Mouse (Mus musculus): ENCODE results near the gene Galk1. TPM values are rescaled to one million over a fixed set of nuclear protein-coding genes. Genes with fewer than 3 reads are reported as not detected.

Galk1 gene
- polyA plus RNA-seq, 1 experiment from 2014 or later = 45.0 TPM

GRCm38 (mm10) chr11:115975544-115975943 lies 37.0 kb downstream of the Galk1 start:
- peaks cover 7% of the 10 kb centered on the region for H3K4me1 ChIP-seq (ENCODE audit: control insufficient read depth, insufficient read depth, low read length)
- no peaks in the 10 kb centered on the region for H3K9me3 ChIP-seq (ENCODE audit: control insufficient read depth, low read length)
- 30% methylated on average over 12 of the region's 12 CpGs for WGBS
- ATAC-seq (ENCODE audit: low read depth) = no peak
- no peak overlapping the region for H3K4me3 ChIP-seq (ENCODE audit: low read depth, low read length)
- no peaks in the 10 kb centered on the region for H3K36me3 ChIP-seq (ENCODE audit: control insufficient read depth, insufficient read depth, low read length)
- peaks cover 18% of the 10 kb centered on the region for H3K27me3 ChIP-seq (ENCODE audit: control insufficient read depth, insufficient read depth, low read length)
- no peak overlapping the region for H3K27ac ChIP-seq (ENCODE audit: low read depth, low read length)
- peak overlapping the region; percentile 54; the same call in 1 of the 2 replicates for H3K4me2 ChIP-seq (ENCODE audit: low read depth, low read length)
- H3K9ac ChIP-seq (replicated peaks; ENCODE audit: low read depth, low read length) = no peak overlapping the region

DNA sequence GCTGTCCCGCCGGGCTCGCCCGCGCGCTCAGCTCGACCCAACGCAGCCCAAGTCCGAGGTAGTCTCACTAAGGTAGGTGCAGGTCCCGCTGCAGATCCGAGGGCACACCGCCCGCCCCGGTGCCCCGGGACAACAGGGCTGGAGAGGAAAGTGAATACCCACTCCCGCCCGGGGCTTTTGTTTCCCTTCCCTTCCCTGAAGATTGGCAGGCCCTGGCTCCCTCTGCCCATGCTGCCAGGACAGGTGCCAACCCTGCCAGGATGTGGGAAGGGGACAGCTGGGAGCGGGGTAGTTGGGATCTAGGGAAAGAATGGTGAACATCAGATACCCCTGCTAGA lies 37.5 kb downstream of the Galk1 start:
- Histone ChIP-seq H3K4me3 (ENCODE audit: low read depth, low read length) (peak overlapping the region; percentile 32), H3K9ac (replicated peaks; ENCODE audit: low read depth, low read length) (peak overlapping the region; percentile 44), H3K36me3 (ENCODE audit: control insufficient read depth, insufficient read depth, low read length) (no peaks in the 10 kb centered on the region), H3K27ac (ENCODE audit: low read depth, low read length) (no peak overlapping the region), H3K4me2 (ENCODE audit: low read depth, low read length) (peak overlapping the region; percentile 54), H3K9me3 (ENCODE audit: control insufficient read depth, low read length) (no peaks in the 10 kb centered on the region), H3K4me1 (ENCODE audit: control insufficient read depth, insufficient read depth, low read length) (peaks cover 7% of the 10 kb centered on the region), H3K27me3 (ENCODE audit: control insufficient read depth, insufficient read depth, low read length) (peaks cover 18% of the 10 kb centered on the region)
- 4% methylated on average over 18 of the region's 18 CpGs for WGBS
- no peak for ATAC-seq (ENCODE audit: low read depth)

DNA sequence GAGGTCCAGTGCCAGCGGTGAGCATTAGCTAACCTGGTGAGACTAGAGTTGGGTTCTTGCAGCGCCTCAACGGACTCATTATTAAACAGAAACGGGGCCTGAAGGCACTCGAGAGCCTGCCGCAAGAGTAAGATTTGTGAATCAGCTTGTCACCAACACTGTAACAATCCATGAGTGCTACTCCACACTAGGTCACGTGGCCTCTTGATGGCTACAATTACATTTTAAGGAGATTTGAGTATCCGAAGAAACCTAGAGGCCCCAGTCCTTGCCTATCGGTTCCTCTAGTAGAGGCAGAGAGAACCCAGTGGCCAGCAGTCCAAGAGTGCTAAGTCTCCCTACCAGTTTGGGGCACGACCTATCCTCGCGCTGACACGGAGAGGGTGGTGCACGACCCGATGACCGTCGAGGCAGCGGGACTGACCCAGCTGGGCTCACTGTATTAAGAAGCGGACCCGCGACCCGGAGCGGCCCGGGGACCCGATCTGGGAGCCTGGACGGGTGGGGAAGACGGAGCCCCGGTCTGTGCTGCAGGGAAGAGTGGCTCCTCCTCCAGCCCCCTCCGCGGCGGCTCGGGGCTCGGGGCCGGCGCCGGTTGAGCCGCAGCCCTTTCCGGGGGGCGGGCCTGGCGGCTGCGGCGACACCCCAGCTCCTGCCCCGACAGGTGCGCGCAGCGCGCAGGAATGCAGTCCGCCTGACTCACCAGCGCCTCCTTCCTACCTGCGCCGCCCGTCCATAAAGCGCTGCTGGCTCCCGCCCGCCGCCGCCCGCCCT lies 38.0 kb downstream of the Galk1 start, which contains the start of gene Itgb4:
TSS of gene Itgb4 (plus strand) at position 401 of the 774 bp plus-strand sequence.
- peaks cover 18% of the 10 kb centered on the region for H3K27me3 ChIP-seq (ENCODE audit: control insufficient read depth, insufficient read depth, low read length)
- H3K27ac ChIP-seq (ENCODE audit: low read depth, low read length) = no peak within 1 kb of the TSS
- 14% methylated on average over 33 of the region's 58 CpGs for WGBS
- H3K4me2 ChIP-seq (ENCODE audit: low read depth, low read length) = peak within 1 kb of the TSS; percentile 54
- no peaks in the 10 kb centered on the region for H3K9me3 ChIP-seq (ENCODE audit: control insufficient read depth, low read length)
- H3K4me1 ChIP-seq (ENCODE audit: control insufficient read depth, insufficient read depth, low read length) = peaks cover 7% of the 10 kb centered on the region
- H3K36me3 ChIP-seq (ENCODE audit: control insufficient read depth, insufficient read depth, low read length) = no peaks in the 10 kb centered on the region
- no peak for ATAC-seq (ENCODE audit: low read depth)
- peak within 1 kb of the TSS; percentile 32 for H3K4me3 ChIP-seq (ENCODE audit: low read depth, low read length)
- peak within 1 kb of the TSS; percentile 44 for H3K9ac ChIP-seq (replicated peaks; ENCODE audit: low read depth, low read length)

DNA sequence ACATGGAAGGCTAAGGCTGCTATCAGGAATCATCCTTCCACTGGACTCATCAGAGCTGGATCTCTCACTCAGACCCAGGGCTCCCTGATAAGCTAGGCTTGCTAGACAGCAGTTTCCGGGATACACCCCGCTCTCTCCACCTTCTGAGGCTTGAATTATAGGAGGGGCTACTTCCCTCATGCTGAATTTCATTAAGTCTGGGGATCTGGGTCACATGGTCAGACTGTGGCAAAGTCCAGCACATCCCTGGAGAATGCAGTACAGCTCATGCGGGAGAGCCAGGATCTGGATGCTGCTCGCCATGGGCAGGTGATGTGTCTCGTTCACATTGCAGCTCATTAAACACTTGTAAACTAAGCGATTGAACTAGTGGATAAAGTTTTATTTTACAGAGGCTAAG lies 41.5 kb downstream of the Galk1 start:
- H3K9ac ChIP-seq (replicated peaks; ENCODE audit: low read depth, low read length) = no peak overlapping the region
- H3K27me3 ChIP-seq (ENCODE audit: control insufficient read depth, insufficient read depth, low read length) = peaks cover 17% of the 10 kb centered on the region
- no peak overlapping the region for H3K27ac ChIP-seq (ENCODE audit: low read depth, low read length)
- no peaks in the 10 kb centered on the region for H3K9me3 ChIP-seq (ENCODE audit: control insufficient read depth, low read length)
- peaks cover 7% of the 10 kb centered on the region for H3K4me1 ChIP-seq (ENCODE audit: control insufficient read depth, insufficient read depth, low read length)
- no peak overlapping the region for H3K4me2 ChIP-seq (ENCODE audit: low read depth, low read length)
- no peak for ATAC-seq (ENCODE audit: low read depth)
- 70% methylated on average over 6 of the region's 6 CpGs for WGBS
- H3K4me3 ChIP-seq (ENCODE audit: low read depth, low read length) = no peak overlapping the region
- peaks cover 5% of the 10 kb centered on the region for H3K36me3 ChIP-seq (ENCODE audit: control insufficient read depth, insufficient read depth, low read length)

DNA sequence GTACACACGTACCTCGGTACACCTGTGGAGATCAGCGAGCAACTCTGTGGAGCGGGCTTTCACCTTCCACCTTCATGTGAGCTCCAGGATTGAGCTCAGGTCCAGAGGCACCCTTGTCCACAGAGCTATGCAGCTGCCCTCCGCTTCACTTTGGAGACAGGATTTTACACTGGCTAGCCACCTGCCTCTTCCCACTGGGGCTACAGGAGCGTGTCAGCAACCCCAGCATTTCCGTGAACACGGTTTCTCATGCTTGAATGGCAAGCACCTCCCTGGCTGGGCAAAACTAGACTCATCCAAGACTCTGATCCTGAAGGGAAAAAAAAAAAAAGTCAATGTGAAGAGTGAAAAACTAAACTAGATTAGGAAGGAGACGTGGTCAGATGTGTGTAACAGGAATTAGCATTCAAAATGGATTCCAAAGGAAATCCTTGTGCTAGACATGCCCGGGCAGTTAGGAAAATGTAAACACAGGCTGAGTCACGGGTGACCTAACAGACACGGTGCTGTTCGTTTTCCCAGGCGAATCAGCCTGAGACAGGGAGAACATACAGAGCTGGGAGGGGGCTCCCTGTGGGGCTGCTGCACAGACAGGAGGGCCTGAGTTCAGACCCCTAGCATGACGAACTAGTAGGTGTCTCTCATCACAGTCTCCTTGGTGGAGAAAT lies 42.4 kb downstream of the Galk1 start:
- Histone ChIP-seq H3K4me1 (ENCODE audit: control insufficient read depth, insufficient read depth, low read length) (peaks cover 7% of the 10 kb centered on the region), H3K4me2 (ENCODE audit: low read depth, low read length) (no peak overlapping the region), H3K9me3 (ENCODE audit: control insufficient read depth, low read length) (no peaks in the 10 kb centered on the region), H3K4me3 (ENCODE audit: low read depth, low read length) (no peak overlapping the region), H3K27me3 (ENCODE audit: control insufficient read depth, insufficient read depth, low read length) (peaks cover 14% of the 10 kb centered on the region), H3K36me3 (ENCODE audit: control insufficient read depth, insufficient read depth, low read length) (peaks cover 14% of the 10 kb centered on the region), H3K27ac (ENCODE audit: low read depth, low read length) (no peak overlapping the region), H3K9ac (replicated peaks; ENCODE audit: low read depth, low read length) (no peak overlapping the region)
- ATAC-seq (ENCODE audit: low read depth) = no peak
- 68% methylated on average over 15 of the region's 15 CpGs for WGBS

DNA sequence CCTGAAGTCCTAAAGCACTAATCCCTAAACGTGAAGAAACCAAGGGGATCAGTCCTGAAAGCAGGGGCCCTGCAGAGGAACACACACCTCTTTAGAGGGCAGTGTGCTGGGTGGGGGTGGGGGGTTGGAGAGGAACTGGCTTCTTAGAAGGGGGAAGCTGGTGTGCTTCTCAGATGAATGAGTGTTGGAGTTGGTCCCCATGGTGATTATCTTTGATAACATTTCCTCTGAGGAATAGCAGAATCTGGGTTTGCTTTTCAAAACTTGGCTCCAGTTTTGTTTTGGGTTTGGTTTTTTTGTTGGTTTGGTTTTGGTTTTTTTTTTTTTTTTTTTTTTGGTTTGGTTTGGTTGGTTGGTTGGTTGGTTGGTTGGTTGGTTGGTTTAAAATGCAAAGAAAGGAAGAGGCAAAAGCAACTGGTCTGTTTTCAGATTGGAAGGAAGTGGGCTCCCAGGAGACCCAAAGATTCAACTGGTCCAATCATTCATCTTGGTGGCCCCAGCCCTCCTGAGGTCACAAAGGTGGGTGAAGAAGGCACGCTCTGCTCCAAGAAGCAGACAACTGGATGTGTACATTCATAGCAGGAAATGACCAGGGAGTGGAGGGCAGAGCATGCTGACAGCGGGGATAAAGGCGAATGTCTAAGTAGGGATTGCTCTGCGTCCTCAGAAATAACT lies 43.7 kb downstream of the Galk1 start:
- no peak overlapping the region for H3K27ac ChIP-seq (ENCODE audit: low read depth, low read length)

GRCm38 (mm10) chr11:115964977-115965604 lies 47.4 kb downstream of the Galk1 start:
- no peaks in the 10 kb centered on the region for H3K27me3 ChIP-seq (ENCODE audit: control insufficient read depth, insufficient read depth, low read length)
- H3K4me2 ChIP-seq (ENCODE audit: low read depth, low read length) = no peak overlapping the region
- H3K9ac ChIP-seq (replicated peaks; ENCODE audit: low read depth, low read length) = no peak overlapping the region
- H3K27ac ChIP-seq (ENCODE audit: low read depth, low read length) = no peak overlapping the region
- 89% methylated on average over 10 of the region's 10 CpGs for WGBS
- H3K4me1 ChIP-seq (ENCODE audit: control insufficient read depth, insufficient read depth, low read length) = no peaks in the 10 kb centered on the region
- peaks cover 62% of the 10 kb centered on the region for H3K36me3 ChIP-seq (ENCODE audit: control insufficient read depth, insufficient read depth, low read length)
- H3K9me3 ChIP-seq (ENCODE audit: control insufficient read depth, low read length) = no peaks in the 10 kb centered on the region
- no peak for ATAC-seq (ENCODE audit: low read depth)
- no peak overlapping the region for H3K4me3 ChIP-seq (ENCODE audit: low read depth, low read length)

More for the DNA sequence above, 43.7 kb downstream of the Galk1 start:
- 64% methylated on average over 5 of the region's 5 CpGs for WGBS
- H3K4me1 ChIP-seq (ENCODE audit: control insufficient read depth, insufficient read depth, low read length) = no peaks in the 10 kb centered on the region
- peaks cover 27% of the 10 kb centered on the region for H3K36me3 ChIP-seq (ENCODE audit: control insufficient read depth, insufficient read depth, low read length)
- no peak overlapping the region for H3K4me3 ChIP-seq (ENCODE audit: low read depth, low read length)
- no peaks in the 10 kb centered on the region for H3K9me3 ChIP-seq (ENCODE audit: control insufficient read depth, low read length)
- no peak overlapping the region for H3K9ac ChIP-seq (replicated peaks; ENCODE audit: low read depth, low read length)
- no peak overlapping the region for H3K4me2 ChIP-seq (ENCODE audit: low read depth, low read length)
- H3K27me3 ChIP-seq (ENCODE audit: control insufficient read depth, insufficient read depth, low read length) = peaks cover 3% of the 10 kb centered on the region
- ATAC-seq (ENCODE audit: low read depth) = no peak

GRCm38 (mm10) chr11:115962651-115963412 lies 49.7 kb downstream of the Galk1 start:
- Histone ChIP-seq H3K36me3 (ENCODE audit: control insufficient read depth, insufficient read depth, low read length) (peaks cover 64% of the 10 kb centered on the region), H3K4me2 (ENCODE audit: low read depth, low read length) (no peak overlapping the region), H3K4me1 (ENCODE audit: control insufficient read depth, insufficient read depth, low read length) (no peaks in the 10 kb centered on the region), H3K27ac (ENCODE audit: low read depth, low read length) (no peak overlapping the region), H3K27me3 (ENCODE audit: control insufficient read depth, insufficient read depth, low read length) (no peaks in the 10 kb centered on the region), H3K9ac (replicated peaks; ENCODE audit: low read depth, low read length) (no peak overlapping the region), H3K9me3 (ENCODE audit: control insufficient read depth, low read length) (no peaks in the 10 kb centered on the region), H3K4me3 (ENCODE audit: low read depth, low read length) (no peak overlapping the region)
- ATAC-seq (ENCODE audit: low read depth) = no peak
- WGBS = 89% methylated on average over 8 of the region's 9 CpGs

Measured in neural tube, embryonic 14.5 days (tissue).